Mouse (Mus musculus) megakaryocyte, embryonic 14.5 days (primary cell): ENCODE results near the gene Gm17545. TPM values are rescaled to one million over a fixed set of nuclear protein-coding genes. Genes with fewer than 3 reads are reported as not detected.

Source experiments
- H3K27me3 ChIP-seq: replicated peaks from 2 replicates; pipeline ENCODE3; 2012; ENCODE audit warnings: inconsistent platforms
- H3K36me3 ChIP-seq: replicated peaks from 2 replicates; pipeline ENCODE3; 2012; ENCODE audit warnings: low read length, inconsistent platforms, mixed read lengths
- H3K4me1 ChIP-seq: 2 replicates; pipeline ENCODE4 v1.6.1; 2012; ENCODE audit warnings: inconsistent platforms
- H3K4me3 ChIP-seq: replicated peaks from 2 replicates; pipeline ENCODE3; 2012; ENCODE audit warnings: moderate library complexity, mild to moderate bottlenecking, inconsistent platforms
- H3K9me3 ChIP-seq: 2 replicates; pipeline ENCODE4 v1.6.1; 2012; ENCODE audit warnings: inconsistent platforms
- FLI1 ChIP-seq: IDR thresholded peaks from 2 replicates; pipeline ENCODE4 v1.6.1; 2012; ENCODE audit warnings: low read length, inconsistent platforms, mixed read lengths
- GATA1 ChIP-seq: IDR thresholded peaks from 3 replicates; pipeline ENCODE4 v1.6.1; 2012; ENCODE audit warnings: mixed read lengths, low read length, inconsistent platforms, borderline replicate concordance
- polyA plus RNA-seq: library from polyadenylated mRNA; stranded (reverse); fragments of >175 nt; gene quantifications from 2 replicates; pipeline ENCODE4 v1.2.3, GENCODE M21; 2012; ENCODE audit warnings: low replicate concordance; ENCODE audit not compliant: insufficient read depth

Gm17545 gene
- polyA plus RNA-seq, 1 experiment, result not detected

- Histone ChIP-seq H3K4me1 (peaks cover 19% of the 10 kb centered on the region), H3K36me3 (peaks cover 4% of the 10 kb centered on the region), H3K27me3 (no peaks in the 10 kb centered on the region), H3K9me3 (no peaks in the 10 kb centered on the region), H3K4me3 (no peak overlapping the region)
- TF ChIP-seq FLI1, result no peak
Measured at GRCm38 (mm10) chr9:22483866-22484561, 29.9 kb downstream of the Gm17545 start.

GRCm38 (mm10) chr9:22484562-22485308, 30.6 kb downstream of the Gm17545 start:
- Histone ChIP-seq H3K27me3 (no peaks in the 10 kb centered on the region), H3K36me3 (peaks cover 4% of the 10 kb centered on the region), H3K4me1 (peaks cover 25% of the 10 kb centered on the region), H3K9me3 (no peaks in the 10 kb centered on the region), H3K4me3 (peak overlapping the region; percentile 18)
- TF ChIP-seq GATA1, result no peak
- TF ChIP-seq FLI1, result no peak

GRCm38 (mm10) chr9:22486211-22486610, 32.1 kb downstream of the Gm17545 start:
- peaks cover 25% of the 10 kb centered on the region for H3K4me1 ChIP-seq
- no peaks in the 10 kb centered on the region for H3K9me3 ChIP-seq
- TF ChIP-seq GATA1, result no peak
- no peak for TF ChIP-seq FLI1
- no peak overlapping the region for H3K4me3 ChIP-seq
- H3K36me3 ChIP-seq, result peaks cover 4% of the 10 kb centered on the region
- H3K27me3 ChIP-seq, result no peaks in the 10 kb centered on the region

- Histone ChIP-seq H3K4me3 (no peak overlapping the region), H3K27me3 (no peaks in the 10 kb centered on the region), H3K36me3 (no peaks in the 10 kb centered on the region), H3K9me3 (0 out of 2 replicates have a peak, but pooled peaks cover under 1% of the 10 kb centered on the region), H3K4me1 (peaks cover 22% of the 10 kb centered on the region)
- TF ChIP-seq GATA1 (no peak), FLI1 (no peak)
Measured at GRCm38 (mm10) chr9:22488963-22489362, 34.9 kb downstream of the Gm17545 start.

GRCm38 (mm10) chr9:22494203-22494807, 40.2 kb downstream of the Gm17545 start:
- no peak overlapping the region for H3K4me3 ChIP-seq
- H3K36me3 ChIP-seq, result peaks cover 7% of the 10 kb centered on the region
- H3K9me3 ChIP-seq, result peaks cover 12% of the 10 kb centered on the region; the same call in 1 of the 2 replicates
- no peaks in the 10 kb centered on the region for H3K27me3 ChIP-seq
- TF ChIP-seq GATA1 (no peak), FLI1 (no peak)
- H3K4me1 ChIP-seq, result peaks cover 15% of the 10 kb centered on the region

GRCm38 (mm10) chr9:22495133-22495532, 41.0 kb downstream of the Gm17545 start:
- Histone ChIP-seq H3K4me1 (peaks cover 11% of the 10 kb centered on the region), H3K9me3 (peaks cover 12% of the 10 kb centered on the region; the same call in 1 of the 2 replicates), H3K4me3 (no peak overlapping the region), H3K27me3 (no peaks in the 10 kb centered on the region), H3K36me3 (peaks cover 10% of the 10 kb centered on the region)
- no peak for TF ChIP-seq FLI1

- peaks cover 10% of the 10 kb centered on the region for H3K36me3 ChIP-seq
- H3K9me3 ChIP-seq, result peaks cover 12% of the 10 kb centered on the region; the same call in 1 of the 2 replicates
- H3K27me3 ChIP-seq, result no peaks in the 10 kb centered on the region
- TF ChIP-seq GATA1 (no peak), FLI1 (no peak)
- H3K4me1 ChIP-seq, result peaks cover 11% of the 10 kb centered on the region
- H3K4me3 ChIP-seq, result no peak overlapping the region
Measured at GRCm38 (mm10) chr9:22497021-22497767, 43.1 kb downstream of the Gm17545 start.

GRCm38 (mm10) chr9:22502972-22503371, 48.9 kb downstream of the Gm17545 start:
- no peak for TF ChIP-seq FLI1
- no peak for TF ChIP-seq GATA1
- no peaks in the 10 kb centered on the region for H3K9me3 ChIP-seq

GRCm38 (mm10) chr9:22503581-22503980, 49.5 kb downstream of the Gm17545 start:
- Histone ChIP-seq H3K27me3 (no peaks in the 10 kb centered on the region), H3K36me3 (peaks cover 4% of the 10 kb centered on the region), H3K4me3 (no peak overlapping the region), H3K4me1 (peaks cover 14% of the 10 kb centered on the region), H3K9me3 (no peaks in the 10 kb centered on the region)
- TF ChIP-seq FLI1, result no peak
- no peak for TF ChIP-seq GATA1

More at GRCm38 (mm10) chr9:22502972-22503371, 48.9 kb downstream of the Gm17545 start:
- Histone ChIP-seq H3K36me3 (peaks cover 4% of the 10 kb centered on the region), H3K4me3 (no peak overlapping the region), H3K27me3 (no peaks in the 10 kb centered on the region), H3K4me1 (peaks cover 16% of the 10 kb centered on the region)
